17 mouse cellular contexts compared by ENCODE assay signal in genomic region chr17:27025326-27025902, GRCm38 (mm10). TPM values are rescaled to one million over a fixed set of nuclear protein-coding genes. Genes with fewer than 3 reads are reported as not detected.
DNase-seq lines count a peak whose midpoint lies in the region; ATAC-seq and TF ChIP-seq lines count a peak whose summit lies in the region.
"Had no signal": no experiment of that assay in that cellular context is flagged by ENCODE, and none has a peak within 500 bp of the region (broad histone marks: within the 10 kb centered on the region; RNA-seq: fewer than 3 reads in every experiment).

No protein-coding gene starts in this region.

- 95% methylated on average over 17 of the region's 17 CpGs for WGBS in hindbrain, postnatal 0 days

- no peak overlapping the region for H3K27ac ChIP-seq in hindbrain, postnatal 0 days
- H3K27ac ChIP-seq: forebrain, embryonic 12.5 days; hindbrain, embryonic 12.5 days had no signal

- no peak for TF ChIP-seq CTCF in hindbrain, postnatal 0 days (IDR thresholded peaks at IDR 0.05; ENCODE audit: low read depth)

- H3K9ac ChIP-seq in hindbrain, postnatal 0 days (replicated peaks; ENCODE audit: low read length), result no peak overlapping the region
- H3K9ac ChIP-seq: forebrain, embryonic 12.5 days; hindbrain, embryonic 12.5 days had no signal

- DNase-seq in heart, adult 11 months, result peak; percentile 92
- no peak for DNase-seq in heart, postnatal 36 days
- peak; percentile 76 for DNase-seq in 416B (ENCODE audit: low read depth)
- no peak for DNase-seq in layer of hippocampus, adult 11-12 months (ENCODE audit: low spot score)
- no peak for DNase-seq in hindbrain, postnatal 0 days (ENCODE audit: low spot score)
- no peak for DNase-seq in left cerebral cortex, adult 11 months (ENCODE audit: low spot score)
- DNase-seq: adrenal gland, adult 2 months; cerebellum, adult 2 months; kidney, adult 18-20 months; kidney, postnatal 25 days; left cerebral cortex, postnatal 4 days had no signal

- H3K4me1 ChIP-seq in hindbrain, postnatal 0 days (ENCODE audit: insufficient read depth, low read length), result peaks cover 10% of the 10 kb centered on the region

- intact Hi-C loops in heart, postnatal 36 days (cut with DNase I), result loop anchor here (5.0 kb wide), 2 partner anchors 93 to 108 kb away; partner anchors contain the start of genes Kifc5b and Phf1

- H3K27me3 ChIP-seq in hindbrain, postnatal 0 days (ENCODE audit: insufficient read depth, low read length), result no peaks in the 10 kb centered on the region
- H3K27me3 ChIP-seq: forebrain, embryonic 12.5 days; hindbrain, embryonic 12.5 days had no signal

- ATAC-seq in common myeloid progenitor, adult 5-6 weeks (replicated peaks; ENCODE audit: low read depth, poor library complexity, severe bottlenecking), result 0 out of 2 replicates have a peak, but pooled peaks have one; percentile 19
- peak; percentile 17; the same call in 1 of the 2 replicates for ATAC-seq in megakaryocyte progenitor cell, adult 5-6 weeks (replicated peaks; ENCODE audit: poor library complexity)
- ATAC-seq in hindbrain, postnatal 0 days, result no peak

- H3K4me3 ChIP-seq in hindbrain, postnatal 0 days (ENCODE audit: low read length), result no peak overlapping the region
- H3K4me3 ChIP-seq: forebrain, embryonic 12.5 days; hindbrain, embryonic 12.5 days; myocyte had no signal

- H3K9me3 ChIP-seq in hindbrain, postnatal 0 days (ENCODE audit: low read length), result no peaks in the 10 kb centered on the region
- H3K9me3 ChIP-seq: forebrain, embryonic 12.5 days; hindbrain, embryonic 12.5 days had no signal

- H3K4me2 ChIP-seq in hindbrain, postnatal 0 days (ENCODE audit: low read depth, low read length), result no peak overlapping the region
- H3K4me2 ChIP-seq: forebrain, embryonic 12.5 days; hindbrain, embryonic 12.5 days; midbrain, embryonic 11.5 days had no signal

- H3K36me3 ChIP-seq in hindbrain, postnatal 0 days (ENCODE audit: insufficient read depth, low read length), result peaks cover 25% of the 10 kb centered on the region; the same call in 1 of the 2 replicates

RNA-seq across cellular contexts. Expression of gene Bak1, which starts 3.4 kb away (rescaled TPM):
- 10 to 100 TPM; 20.0 to 21.2 TPM for total RNA-seq in heart, postnatal 36 days (2021)
- 43.9 and 53.3 TPM in 2 replicates for total RNA-seq in common myeloid progenitor, adult 5-6 weeks (2017)
- 130 and 135 TPM in 2 replicates for total RNA-seq in megakaryocyte progenitor cell, adult 5-6 weeks (2015)
- total RNA-seq in megakaryocyte progenitor cell, adult 5-6 weeks (2017), result 63.3 and 68.7 TPM in 2 replicates
- 62.9 and 70.8 TPM in 2 replicates for total RNA-seq in hindbrain, postnatal 0 days (2014; rRNA removed)
- 4.0 and 4.2 TPM in 2 replicates for polyA plus RNA-seq in hindbrain, postnatal 0 days (2015; fragmentation: Nextera tagmentation; extraction: Ambion mirVana)

RNA-seq across cellular contexts. Expression of gene Itpr3, which starts 31.7 kb away (rescaled TPM):
- total RNA-seq in heart, postnatal 36 days (2021), result 1 to 10 TPM; 5.3 to 6.7 TPM
- total RNA-seq in common myeloid progenitor, adult 5-6 weeks (2017), result 6.9 and 13.2 TPM in 2 replicates
- 3.4 and 3.6 TPM in 2 replicates for total RNA-seq in megakaryocyte progenitor cell, adult 5-6 weeks (2015)
- 5.3 and 6.2 TPM in 2 replicates for total RNA-seq in megakaryocyte progenitor cell, adult 5-6 weeks (2017)
- 2.3 and 4.0 TPM in 2 replicates for total RNA-seq in hindbrain, postnatal 0 days (2014; rRNA removed)
- polyA plus RNA-seq in hindbrain, postnatal 0 days (2015; fragmentation: Nextera tagmentation; extraction: Ambion mirVana), result 0.58 TPM in 2 replicates

RNA-seq across cellular contexts. Expression of gene Zbtb9, which starts 52.4 kb away (rescaled TPM):
- 1 to 10 TPM; 2.1 to 2.6 TPM for total RNA-seq in heart, postnatal 36 days (2021)
- total RNA-seq in common myeloid progenitor, adult 5-6 weeks (2017), result 25.1 and 27.9 TPM in 2 replicates
- 2.9 and 5.3 TPM in 2 replicates for total RNA-seq in megakaryocyte progenitor cell, adult 5-6 weeks (2015)
- 16.3 and 22.1 TPM in 2 replicates for total RNA-seq in megakaryocyte progenitor cell, adult 5-6 weeks (2017)
- 21.4 and 22.7 TPM in 2 replicates for total RNA-seq in hindbrain, postnatal 0 days (2014; rRNA removed)
- polyA plus RNA-seq in hindbrain, postnatal 0 days (2015; fragmentation: Nextera tagmentation; extraction: Ambion mirVana), result 6.6 and 7.8 TPM in 2 replicates

Comparison
In these comparisons a context has a peak if more than half of its experiments do, and no peak if none do; other contexts are left out.
1. DNase-seq: peak in heart, adult 11 months (single experiment) and 416B (single experiment); none in heart, postnatal 36 days (0 of 2), layer of hippocampus, adult 11-12 months (single experiment), hindbrain, postnatal 0 days (single experiment) and left cerebral cortex, adult 11 months (single experiment).